Mouse (Mus musculus): ENCODE measurements around the gene Pgghg. TPM values are rescaled to one million over a fixed set of nuclear protein-coding genes. Genes with fewer than 3 reads are reported as not detected.
A peak's percentile ranks its signal among the peaks of the same experiment; 100 is the strongest.

Pgghg gene
- polyA plus RNA-seq, 1 experiment from 2014 or later = 31.0 TPM

- ATAC-seq (ENCODE audit: insufficient number of reproducible peaks, insufficient read depth, low FRiP score, low read depth) = 0 out of 2 replicates have a peak, but pooled peaks have one; percentile 1
- peaks cover 52% of the 10 kb centered on the region for H3K4me1 ChIP-seq (ENCODE audit: control insufficient read depth, insufficient read depth, low read length)
These were observed 14.2 kb downstream of the Pgghg start for GRCm38 (mm10) chr7:140955342-140955741.

GRCm38 (mm10) chr7:140955758-140956555, 14.8 kb downstream of the Pgghg start, which contains the start of the genes Gm45717 and Ifitm2:
Gm45717 (minus strand) TSS chr7:140955937.
Ifitm2 (minus strand) TSS chr7:140955987.
- 6% methylated on average over 11 of the region's 11 CpGs for WGBS
- peak within 1 kb of the TSS; percentile 96 for H3K27ac ChIP-seq (ENCODE audit: low read length)
- H3K4me2 ChIP-seq (replicated peaks; ENCODE audit: low read depth, low read length) = peak within 1 kb of the TSS; percentile 86
- ATAC-seq (ENCODE audit: insufficient number of reproducible peaks, insufficient read depth, low FRiP score, low read depth) = peak; percentile 88
- no peaks in the 10 kb centered on the region for H3K9me3 ChIP-seq (ENCODE audit: control insufficient read depth, low read depth, low read length)
- H3K27me3 ChIP-seq (ENCODE audit: control insufficient read depth, insufficient read depth, low read length) = no peaks in the 10 kb centered on the region
- H3K4me3 ChIP-seq (ENCODE audit: low read depth, low read length) = peak within 1 kb of the TSS; percentile 74
- no peaks in the 10 kb centered on the region for H3K36me3 ChIP-seq (ENCODE audit: control insufficient read depth, insufficient read depth, low read length)
- peaks cover 46% of the 10 kb centered on the region for H3K4me1 ChIP-seq (ENCODE audit: control insufficient read depth, insufficient read depth, low read length)
- peak within 1 kb of the TSS; percentile 65 for H3K9ac ChIP-seq (replicated peaks; ENCODE audit: low read depth, low read length)

More at GRCm38 (mm10) chr7:140955342-140955741, 14.2 kb downstream of the Pgghg start:
- Histone ChIP-seq H3K27ac (ENCODE audit: low read length) (peak overlapping the region; percentile 96), H3K9ac (replicated peaks; ENCODE audit: low read depth, low read length) (peak overlapping the region; percentile 65), H3K9me3 (ENCODE audit: control insufficient read depth, low read depth, low read length) (no peaks in the 10 kb centered on the region), H3K36me3 (ENCODE audit: control insufficient read depth, insufficient read depth, low read length) (no peaks in the 10 kb centered on the region), H3K27me3 (ENCODE audit: control insufficient read depth, insufficient read depth, low read length) (no peaks in the 10 kb centered on the region), H3K4me2 (replicated peaks; ENCODE audit: low read depth, low read length) (peak overlapping the region; percentile 86), H3K4me3 (ENCODE audit: low read depth, low read length) (peak overlapping the region; percentile 74)
- WGBS = 2% methylated on average over 17 of the region's 17 CpGs

DNA sequence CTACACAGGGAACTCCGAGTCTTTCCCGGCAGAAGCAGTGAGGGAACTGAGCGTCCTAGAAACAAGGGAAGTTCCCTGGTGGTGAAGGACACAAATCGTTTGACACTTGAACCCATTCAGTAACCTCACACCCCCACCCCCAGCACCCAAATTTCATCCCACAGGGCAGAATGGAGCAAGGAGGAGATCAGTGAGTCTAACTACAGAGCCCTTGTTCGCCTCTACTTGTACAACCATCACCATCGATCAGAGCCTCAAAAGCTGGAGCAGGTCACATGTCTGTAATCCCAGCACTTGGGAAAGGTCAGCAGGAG, 15.3 kb downstream of the Pgghg start:
- no peak overlapping the region for H3K9ac ChIP-seq (replicated peaks; ENCODE audit: low read depth, low read length)

DNA sequence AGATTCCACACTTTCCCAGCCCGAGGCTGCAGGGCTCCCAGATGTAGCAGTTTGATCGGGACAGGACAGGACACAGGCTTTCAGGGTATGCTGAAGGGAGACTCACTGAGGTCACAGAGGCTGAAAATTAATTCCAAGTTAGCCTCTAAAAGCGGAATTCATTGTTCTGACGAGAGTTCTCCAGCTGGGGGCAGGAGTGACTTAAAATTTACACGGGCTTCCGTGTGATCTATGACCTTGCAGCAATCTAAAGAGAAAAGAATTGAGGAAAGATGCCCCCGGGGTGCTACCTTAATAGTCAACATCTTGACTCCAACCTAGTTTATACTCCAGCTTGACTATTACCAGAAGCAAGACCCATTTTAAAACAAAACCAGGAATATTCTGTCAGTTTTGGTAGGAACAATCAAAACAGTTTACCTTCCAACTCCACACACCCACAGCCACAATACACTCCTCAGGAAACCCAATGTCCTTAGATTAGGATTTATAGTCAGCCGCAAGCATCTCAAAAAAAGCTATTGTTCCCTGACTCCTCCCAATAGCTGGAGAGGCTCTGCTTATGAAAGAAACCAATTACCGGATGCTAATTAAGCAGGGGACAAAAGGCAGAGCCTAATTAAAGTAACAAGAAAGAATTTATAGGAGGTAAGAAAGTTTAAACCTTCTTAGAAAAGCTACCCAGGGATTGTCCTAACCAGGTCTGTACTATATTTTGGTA, 18.1 kb downstream of the Pgghg start:
- no peaks in the 10 kb centered on the region for H3K9me3 ChIP-seq (ENCODE audit: control insufficient read depth, low read depth, low read length)
- H3K36me3 ChIP-seq (ENCODE audit: control insufficient read depth, insufficient read depth, low read length) = no peaks in the 10 kb centered on the region
- H3K27ac ChIP-seq (ENCODE audit: low read length) = no peak overlapping the region

More for the DNA sequence above, 15.3 kb downstream of the Pgghg start:
- peaks cover 41% of the 10 kb centered on the region for H3K4me1 ChIP-seq (ENCODE audit: control insufficient read depth, insufficient read depth, low read length)
- ATAC-seq (ENCODE audit: insufficient number of reproducible peaks, insufficient read depth, low FRiP score, low read depth) = no peak
- no peaks in the 10 kb centered on the region for H3K36me3 ChIP-seq (ENCODE audit: control insufficient read depth, insufficient read depth, low read length)
- WGBS = 36% methylated on average over 6 of the region's 6 CpGs
- no peaks in the 10 kb centered on the region for H3K27me3 ChIP-seq (ENCODE audit: control insufficient read depth, insufficient read depth, low read length)
- H3K4me2 ChIP-seq (replicated peaks; ENCODE audit: low read depth, low read length) = 0 out of 2 replicates have a peak overlapping the region, but pooled peaks have one; percentile 11
- H3K27ac ChIP-seq (ENCODE audit: low read length) = peak overlapping the region; percentile 96
- no peak overlapping the region for H3K4me3 ChIP-seq (ENCODE audit: low read depth, low read length)
- no peaks in the 10 kb centered on the region for H3K9me3 ChIP-seq (ENCODE audit: control insufficient read depth, low read depth, low read length)

GRCm38 (mm10) chr7:140960026-140960425, 18.8 kb downstream of the Pgghg start:
- no peak overlapping the region for H3K27ac ChIP-seq (ENCODE audit: low read length)

More for the DNA sequence above, 18.1 kb downstream of the Pgghg start:
- Histone ChIP-seq H3K4me2 (replicated peaks; ENCODE audit: low read depth, low read length) (no peak overlapping the region), H3K9ac (replicated peaks; ENCODE audit: low read depth, low read length) (no peak overlapping the region), H3K27me3 (ENCODE audit: control insufficient read depth, insufficient read depth, low read length) (no peaks in the 10 kb centered on the region), H3K4me1 (ENCODE audit: control insufficient read depth, insufficient read depth, low read length) (peaks cover 17% of the 10 kb centered on the region), H3K4me3 (ENCODE audit: low read depth, low read length) (no peak overlapping the region)
- no peak for ATAC-seq (ENCODE audit: insufficient number of reproducible peaks, insufficient read depth, low FRiP score, low read depth)
- 15% methylated on average over 9 of the region's 9 CpGs for WGBS

DNA sequence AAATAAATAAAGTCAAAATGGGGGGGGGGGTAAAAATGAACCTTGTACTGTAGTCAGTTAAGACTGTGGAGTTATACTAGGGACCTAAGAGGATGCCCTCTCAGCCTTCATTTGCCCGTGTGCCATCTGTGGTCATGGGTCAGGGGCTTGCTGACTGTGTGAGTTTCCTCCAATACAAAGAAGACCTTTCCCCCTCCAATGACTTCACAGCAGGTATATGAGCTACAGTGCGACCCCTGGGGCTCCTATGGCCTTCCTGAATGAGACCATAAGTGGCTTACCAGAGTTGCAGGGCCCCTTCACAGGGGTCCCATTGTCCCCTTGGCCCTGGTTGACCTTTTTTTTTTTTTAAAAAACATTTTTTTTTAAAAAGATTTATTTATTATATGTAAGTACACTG, 20.2 kb downstream of the Pgghg start:
- Histone ChIP-seq H3K27ac (ENCODE audit: low read length) (no peak overlapping the region), H3K27me3 (ENCODE audit: control insufficient read depth, insufficient read depth, low read length) (no peaks in the 10 kb centered on the region), H3K4me3 (ENCODE audit: low read depth, low read length) (no peak overlapping the region), H3K36me3 (ENCODE audit: control insufficient read depth, insufficient read depth, low read length) (no peaks in the 10 kb centered on the region), H3K9me3 (ENCODE audit: control insufficient read depth, low read depth, low read length) (no peaks in the 10 kb centered on the region), H3K9ac (replicated peaks; ENCODE audit: low read depth, low read length) (no peak overlapping the region), H3K4me1 (ENCODE audit: control insufficient read depth, insufficient read depth, low read length) (peaks cover 8% of the 10 kb centered on the region; the same call in 1 of the 2 replicates), H3K4me2 (replicated peaks; ENCODE audit: low read depth, low read length) (no peak overlapping the region)
- 80% methylated on average over 2 of the region's 2 CpGs for WGBS
- ATAC-seq (ENCODE audit: insufficient number of reproducible peaks, insufficient read depth, low FRiP score, low read depth) = no peak

More at GRCm38 (mm10) chr7:140960026-140960425, 18.8 kb downstream of the Pgghg start:
- Histone ChIP-seq H3K4me1 (ENCODE audit: control insufficient read depth, insufficient read depth, low read length) (peaks cover 13% of the 10 kb centered on the region; the same call in 1 of the 2 replicates), H3K9ac (replicated peaks; ENCODE audit: low read depth, low read length) (no peak overlapping the region), H3K4me3 (ENCODE audit: low read depth, low read length) (no peak overlapping the region), H3K4me2 (replicated peaks; ENCODE audit: low read depth, low read length) (no peak overlapping the region), H3K36me3 (ENCODE audit: control insufficient read depth, insufficient read depth, low read length) (no peaks in the 10 kb centered on the region), H3K27me3 (ENCODE audit: control insufficient read depth, insufficient read depth, low read length) (no peaks in the 10 kb centered on the region), H3K9me3 (ENCODE audit: control insufficient read depth, low read depth, low read length) (no peaks in the 10 kb centered on the region)
- WGBS = 85% methylated on average over 5 of the region's 5 CpGs
- ATAC-seq (ENCODE audit: insufficient number of reproducible peaks, insufficient read depth, low FRiP score, low read depth) = no peak

DNA sequence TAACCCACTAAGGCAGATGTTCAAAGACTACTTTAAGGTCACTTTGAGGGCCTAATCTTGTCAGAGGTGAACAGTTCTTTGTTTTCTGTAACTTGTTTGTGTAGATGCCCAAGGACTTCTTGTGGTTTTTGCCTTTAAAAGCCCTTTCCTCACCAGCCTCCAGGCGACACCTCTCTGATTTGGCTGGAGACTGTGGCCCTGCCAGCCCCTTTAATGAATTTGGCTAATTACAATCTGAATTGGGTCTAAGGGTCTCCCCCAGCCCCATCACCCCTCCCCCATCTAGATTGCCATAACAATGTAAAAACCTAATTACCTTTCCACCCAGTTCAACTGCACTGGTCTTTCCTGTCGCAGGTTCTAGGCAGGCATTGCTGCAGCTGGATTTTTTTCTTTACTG, 21.5 kb downstream of the Pgghg start:
- no peaks in the 10 kb centered on the region for H3K36me3 ChIP-seq (ENCODE audit: control insufficient read depth, insufficient read depth, low read length)
- H3K9me3 ChIP-seq (ENCODE audit: control insufficient read depth, low read depth, low read length) = no peaks in the 10 kb centered on the region
- WGBS = 85% methylated on average over 2 of the region's 2 CpGs
- H3K4me3 ChIP-seq (ENCODE audit: low read depth, low read length) = no peak overlapping the region
- no peak for ATAC-seq (ENCODE audit: insufficient number of reproducible peaks, insufficient read depth, low FRiP score, low read depth)
- no peak overlapping the region for H3K9ac ChIP-seq (replicated peaks; ENCODE audit: low read depth, low read length)
- no peak overlapping the region for H3K27ac ChIP-seq (ENCODE audit: low read length)
- H3K4me2 ChIP-seq (replicated peaks; ENCODE audit: low read depth, low read length) = no peak overlapping the region
- H3K27me3 ChIP-seq (ENCODE audit: control insufficient read depth, insufficient read depth, low read length) = no peaks in the 10 kb centered on the region
- H3K4me1 ChIP-seq (ENCODE audit: control insufficient read depth, insufficient read depth, low read length) = peaks cover 5% of the 10 kb centered on the region; the same call in 1 of the 2 replicates

DNA sequence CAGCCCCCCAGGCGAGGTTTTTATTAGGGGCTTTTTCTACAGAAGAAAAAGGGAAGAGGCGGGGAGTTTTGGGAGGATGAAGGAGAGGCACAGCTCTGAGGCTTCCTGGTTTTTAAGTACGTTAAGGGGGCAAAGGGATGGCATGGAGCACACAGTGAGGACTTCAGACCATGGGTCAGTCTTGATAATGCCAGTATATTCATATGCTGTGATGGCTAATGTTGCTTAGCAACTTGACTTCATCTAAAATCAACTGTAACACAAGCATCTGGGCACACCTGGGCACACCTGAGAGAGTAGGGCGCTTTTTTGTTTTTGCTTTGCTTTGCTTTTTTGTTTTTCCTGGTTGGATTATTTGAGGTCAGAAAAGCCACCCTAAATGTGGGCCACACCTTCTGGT, 25.7 kb downstream of the Pgghg start, which contains the start of gene Ifitm1:
Gene Ifitm1 (plus strand): TSS at position 301 of the 400 bp plus-strand sequence.
- H3K36me3 ChIP-seq (ENCODE audit: control insufficient read depth, insufficient read depth, low read length) = no peaks in the 10 kb centered on the region
- H3K4me1 ChIP-seq (ENCODE audit: control insufficient read depth, insufficient read depth, low read length) = peaks cover 33% of the 10 kb centered on the region
- H3K9me3 ChIP-seq (ENCODE audit: control insufficient read depth, low read depth, low read length) = no peaks in the 10 kb centered on the region
- H3K9ac ChIP-seq (replicated peaks; ENCODE audit: low read depth, low read length) = no peak within 1 kb of the TSS
- 91% methylated on average over 4 of the region's 4 CpGs for WGBS
- peak within 1 kb of the TSS; percentile 57 for H3K4me2 ChIP-seq (replicated peaks; ENCODE audit: low read depth, low read length)
- H3K27ac ChIP-seq (ENCODE audit: low read length) = peak within 1 kb of the TSS; percentile 84
- peak within 1 kb of the TSS; percentile 26 for H3K4me3 ChIP-seq (ENCODE audit: low read depth, low read length)
- ATAC-seq (ENCODE audit: insufficient number of reproducible peaks, insufficient read depth, low FRiP score, low read depth) = no peak
- no peaks in the 10 kb centered on the region for H3K27me3 ChIP-seq (ENCODE audit: control insufficient read depth, insufficient read depth, low read length)

All from stomach, embryonic 14.5 days (tissue).